8 mouse cellular contexts compared by ENCODE assay signal in genomic region chr10:69307067-69307466, GRCm38 (mm10). TPM values are rescaled to one million over a fixed set of nuclear protein-coding genes. Genes with fewer than 3 reads are reported as not detected.
DNase-seq lines count a peak whose midpoint lies in the region; ATAC-seq and TF ChIP-seq lines count a peak whose summit lies in the region.

No protein-coding gene starts in this region.

- no peaks in the 10 kb centered on the region for H3K4me1 ChIP-seq in hindbrain, embryonic 11.5 days (replicated peaks; ENCODE audit: control insufficient read depth, insufficient read depth, low read length)
- no peaks in the 10 kb centered on the region for H3K4me1 ChIP-seq in hindbrain, embryonic 12.5 days
- peaks cover 13% of the 10 kb centered on the region; the same call in 1 of the 2 replicates for H3K4me1 ChIP-seq in kidney, adult 2 months (ENCODE audit: control insufficient read depth, insufficient read depth, low read length)
- peaks cover 8% of the 10 kb centered on the region; the same call in 1 of the 2 replicates for H3K4me1 ChIP-seq in limb, embryonic 10.5 days
- no peaks in the 10 kb centered on the region for H3K4me1 ChIP-seq in neural tube, embryonic 11.5 days (ENCODE audit: control insufficient read depth, insufficient read depth, low read length)
- H3K4me1 ChIP-seq in testis, adult 2 months (ENCODE audit: control insufficient read depth, insufficient read depth, low read length) = peaks cover 7% of the 10 kb centered on the region

- H3K27ac ChIP-seq in hindbrain, embryonic 11.5 days (ENCODE audit: low read depth, low read length) = no peak overlapping the region
- no peak overlapping the region for H3K27ac ChIP-seq in hindbrain, embryonic 12.5 days
- H3K27ac ChIP-seq in kidney, adult 2 months (ENCODE audit: insufficient read depth, low read depth, low read length) = no peak overlapping the region
- no peak overlapping the region for H3K27ac ChIP-seq in limb, embryonic 10.5 days
- H3K27ac ChIP-seq in neural tube, embryonic 11.5 days (ENCODE audit: low read depth, low read length) = no peak overlapping the region
- H3K27ac ChIP-seq in testis, adult 2 months (ENCODE audit: control insufficient read depth, insufficient read depth, low read depth, low read length) = no peak overlapping the region

- TF ChIP-seq CTCF in kidney, adult 2 months (conservative IDR thresholded peaks at IDR 0.05; ENCODE audit: insufficient read depth, insufficient read length, low read depth, low read length) = peak; percentile 87
- TF ChIP-seq CTCF in testis, adult 2 months (IDR thresholded peaks at IDR 0.05; ENCODE audit: control insufficient read depth, insufficient read depth, insufficient replicate concordance, low read depth, low read length) = peak; percentile 84

- no peaks in the 10 kb centered on the region for H3K27me3 ChIP-seq in hindbrain, embryonic 11.5 days (ENCODE audit: control insufficient read depth, insufficient read depth, low read length)
- H3K27me3 ChIP-seq in hindbrain, embryonic 12.5 days = no peaks in the 10 kb centered on the region
- H3K27me3 ChIP-seq in kidney, adult 2 months (replicated peaks; ENCODE audit: control insufficient read depth, insufficient read depth, low read length) = no peaks in the 10 kb centered on the region
- H3K27me3 ChIP-seq in limb, embryonic 10.5 days (ENCODE audit: low read depth, poor library complexity, severe bottlenecking) = no peaks in the 10 kb centered on the region
- no peaks in the 10 kb centered on the region for H3K27me3 ChIP-seq in neural tube, embryonic 11.5 days (ENCODE audit: control insufficient read depth, insufficient read depth, low read length)
- H3K27me3 ChIP-seq in testis, adult 2 months (ENCODE audit: control insufficient read depth, insufficient read depth, low read length) = no peaks in the 10 kb centered on the region

- peak; percentile 84 for DNase-seq in hindbrain, embryonic 11.5 days (ENCODE audit: low spot score)
- peak; percentile 61 to 77 for DNase-seq in adrenal gland, postnatal 36 days
- DNase-seq in kidney, adult 2 months = peak; percentile 81
- peak; percentile 72 for DNase-seq in limb, embryonic 10.5 days (ENCODE audit: low spot score)
- DNase-seq in neural tube, embryonic 11.5 days (ENCODE audit: low spot score) = peak; percentile 73

- WGBS in hindbrain, embryonic 11.5 days = 51% methylated on average over 5 of the region's 5 CpGs
- WGBS in hindbrain, embryonic 12.5 days = 49% methylated on average over 5 of the region's 5 CpGs
- WGBS in kidney, adult 2 months = 34% methylated on average over 5 of the region's 5 CpGs
- 41% methylated on average over 5 of the region's 5 CpGs for WGBS in limb, embryonic 10.5 days
- 45% methylated on average over 5 of the region's 5 CpGs for WGBS in neural tube, embryonic 11.5 days

- H3K4me2 ChIP-seq in hindbrain, embryonic 11.5 days (replicated peaks; ENCODE audit: low read depth, low read length) = no peak overlapping the region
- no peak overlapping the region for H3K4me2 ChIP-seq in hindbrain, embryonic 12.5 days (replicated peaks)
- no peak overlapping the region for H3K4me2 ChIP-seq in neural tube, embryonic 11.5 days (ENCODE audit: low read depth)

- no peak overlapping the region for H3K4me3 ChIP-seq in hindbrain, embryonic 11.5 days (ENCODE audit: low read depth, low read length)
- no peak overlapping the region for H3K4me3 ChIP-seq in hindbrain, embryonic 12.5 days
- no peak overlapping the region for H3K4me3 ChIP-seq in kidney, adult 2 months (ENCODE audit: insufficient read depth, low read depth, low read length)
- no peak overlapping the region for H3K4me3 ChIP-seq in limb, embryonic 10.5 days
- H3K4me3 ChIP-seq in neural tube, embryonic 11.5 days (ENCODE audit: low read depth, low read length) = no peak overlapping the region
- no peak overlapping the region; the same call in 1 of the 2 replicates for H3K4me3 ChIP-seq in testis, adult 2 months (ENCODE audit: control insufficient read depth, low read depth, low read length)

- TF ChIP-seq POLR2A in kidney, adult 2 months (IDR thresholded peaks at IDR 0.05; ENCODE audit: low read depth, low read length) = no peak
- TF ChIP-seq POLR2A in testis, adult 2 months (IDR thresholded peaks at IDR 0.05; ENCODE audit: control insufficient read depth, low read depth, low read length) = no peak

- H3K36me3 ChIP-seq in hindbrain, embryonic 11.5 days (ENCODE audit: control insufficient read depth, insufficient read depth, low read length) = no peaks in the 10 kb centered on the region
- no peaks in the 10 kb centered on the region for H3K36me3 ChIP-seq in hindbrain, embryonic 12.5 days
- H3K36me3 ChIP-seq in kidney, adult 2 months (ENCODE audit: control insufficient read depth, insufficient read depth, low read length) = no peaks in the 10 kb centered on the region
- no peaks in the 10 kb centered on the region for H3K36me3 ChIP-seq in limb, embryonic 10.5 days
- H3K36me3 ChIP-seq in neural tube, embryonic 11.5 days (ENCODE audit: control insufficient read depth, insufficient read depth, low read length) = no peaks in the 10 kb centered on the region
- no peaks in the 10 kb centered on the region for H3K36me3 ChIP-seq in testis, adult 2 months (ENCODE audit: control insufficient read depth, insufficient read depth, low read length)

- no peaks in the 10 kb centered on the region for H3K9me3 ChIP-seq in hindbrain, embryonic 11.5 days (ENCODE audit: control insufficient read depth, low read length)
- H3K9me3 ChIP-seq in hindbrain, embryonic 12.5 days (replicated peaks) = no peaks in the 10 kb centered on the region
- H3K9me3 ChIP-seq in limb, embryonic 10.5 days (replicated peaks) = no peaks in the 10 kb centered on the region
- H3K9me3 ChIP-seq in neural tube, embryonic 11.5 days (ENCODE audit: control insufficient read depth, low read length) = no peaks in the 10 kb centered on the region

- no peak for ATAC-seq in hindbrain, embryonic 11.5 days (ENCODE audit: low FRiP score)
- ATAC-seq in hindbrain, embryonic 12.5 days (ENCODE audit: low FRiP score) = no peak
- peak; percentile 99 for ATAC-seq in frontal cortex, adult (ENCODE audit: low TSS enrichment)
- no peak for ATAC-seq in neural tube, embryonic 11.5 days (ENCODE audit: insufficient read depth, low FRiP score, low TSS enrichment)

- no peak overlapping the region for H3K9ac ChIP-seq in hindbrain, embryonic 11.5 days (ENCODE audit: low read depth, low read length)
- H3K9ac ChIP-seq in hindbrain, embryonic 12.5 days = no peak overlapping the region
- H3K9ac ChIP-seq in neural tube, embryonic 11.5 days (ENCODE audit: low read length) = no peak overlapping the region

RNA-seq across cellular contexts. Expression of gene Cdk1, which starts 45.7 kb away (rescaled TPM):
- polyA plus RNA-seq in hindbrain, embryonic 11.5 days (2014; fragmentation: Nextera tagmentation; extraction: Ambion mirVana) = 348 and 387 TPM in 2 replicates
- polyA plus RNA-seq in hindbrain, embryonic 12.5 days (2016; fragmentation: Nextera tagmentation; extraction: Ambion mirVana) = 210 and 220 TPM in 2 replicates
- 10 to 100 TPM; 12.6 to 12.9 TPM for total RNA-seq in adrenal gland, postnatal 36 days (2021)
- polyA plus RNA-seq in kidney, adult 2 months (2012; rRNA removed) = 1.7 and 2.6 TPM in 2 replicates
- 546 and 560 TPM in 2 replicates for polyA plus RNA-seq in limb, embryonic 10.5 days (2016; fragmentation: Nextera tagmentation; extraction: Ambion mirVana)
- 370 and 374 TPM in 2 replicates for polyA plus RNA-seq in neural tube, embryonic 11.5 days (2014; fragmentation: Nextera tagmentation; extraction: Ambion mirVana)
- 49.2 and 49.5 TPM in 2 replicates for polyA plus RNA-seq in testis, adult 2 months (2012; rRNA removed)

Comparison
In these comparisons a context has a peak if more than half of its experiments do, and no peak if none do; other contexts are left out.
1. RNA of gene Cdk1, which starts 45.7 kb away (polyA plus RNA-seq): 546 to 560 TPM in limb, embryonic 10.5 days, 370 to 374 TPM in neural tube, embryonic 11.5 days, 348 to 387 TPM in hindbrain, embryonic 11.5 days, 210 to 220 TPM in hindbrain, embryonic 12.5 days and 49.2 to 49.5 TPM in testis, adult 2 months; 1.7 to 2.6 TPM in kidney, adult 2 months; every median in the first group is over 10 times any median in the second.
2. Peak in every context shown above with its lines, with median percentiles within 50 percentile points of each other: DNase-seq.